Mouse (Mus musculus): Measurements from ENCODE around the gene Stub1.

GRCm38 (mm10) chr17:25830806-25831431 lies 2.3 kb downstream of the Stub1 start:
- TF ChIP-seq POLR2A (IDR thresholded peaks at IDR 0.05; ENCODE audit: extremely low read depth, insufficient read depth, low read length) (0 out of 2 replicates have a peak, but pooled peaks have one; percentile 4), CTCF (IDR thresholded peaks at IDR 0.05; ENCODE audit: low read depth, low read length) (no peak)
